Mouse (Mus musculus) forelimb bud, embryonic 11.5 days (tissue): ENCODE measurements around the gene Tbx15.

ENCODE experiments used
- DNase-seq: peaks from one replicate; pipeline ENCODE4 v3.0.0-alpha.2; 2012; ENCODE audit warnings: low read depth, low spot score

Tbx15 gene

DNA sequence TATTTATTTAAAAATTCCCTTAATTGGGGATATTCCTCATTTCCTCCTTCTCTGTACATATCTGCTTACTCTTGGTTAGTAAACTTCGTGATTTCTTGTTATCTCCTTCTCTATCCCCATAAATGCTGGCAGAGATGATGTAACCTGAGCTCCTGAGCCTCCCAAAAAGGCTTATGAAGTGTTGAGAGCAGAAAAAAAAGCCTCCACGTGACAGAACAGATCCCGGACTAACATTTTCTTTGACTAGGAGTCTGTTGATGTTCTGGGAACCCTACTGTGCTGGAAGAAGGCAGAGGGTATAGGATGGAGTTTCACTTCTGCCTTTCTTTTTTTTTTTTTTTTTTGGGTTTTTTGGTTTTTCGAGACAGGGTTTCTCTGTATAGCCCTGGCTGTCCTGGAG, 146.9 kb downstream of the Tbx15 start:
- DNase-seq: no peak
